Mouse (Mus musculus): Measurements from ENCODE around the gene Snx6. TPM values are rescaled to one million over a fixed set of nuclear protein-coding genes. Genes with fewer than 3 reads are reported as not detected.

Gene Snx6
- total and polyA plus RNA-seq, 3 experiments, result 12.3 to 27.8 (median 26.4) TPM

DNA sequence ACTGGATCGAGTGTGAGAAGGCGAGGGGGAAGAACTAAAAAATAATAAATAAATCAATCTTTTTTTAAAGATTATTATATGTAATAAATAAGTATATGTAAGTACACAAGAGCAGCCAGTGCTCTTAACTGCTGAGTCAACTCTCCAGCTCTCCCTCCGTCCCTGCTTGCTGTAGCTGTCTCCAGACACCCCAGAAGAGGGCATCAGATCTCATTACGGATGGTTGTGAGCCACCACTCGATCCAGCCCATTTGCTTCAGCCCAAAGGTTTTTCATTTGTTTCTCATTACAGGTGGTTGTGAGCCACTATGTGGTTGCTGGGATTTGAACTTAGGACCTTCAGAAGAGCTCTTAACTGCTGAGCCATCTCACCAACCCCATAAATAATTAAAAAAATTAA is 34.4 kb upstream of the Snx6 start:
- 59% methylated on average over 5 of the region's 5 CpGs for WGBS
- peaks cover 3% of the 10 kb centered on the region for H3K4me1 ChIP-seq (ENCODE audit: control insufficient read depth, insufficient read depth, low read length)
- no peak overlapping the region for H3K27ac ChIP-seq
- no peak for TF ChIP-seq EP300 (IDR thresholded peaks at IDR 0.05; ENCODE audit: insufficient read depth, low read depth, low read length)
- TF ChIP-seq CTCF (IDR thresholded peaks at IDR 0.05), result 0 out of 2 replicates have a peak, but pooled peaks have one; percentile 8
- no peak for TF ChIP-seq POLR2A (IDR thresholded peaks at IDR 0.05; ENCODE audit: insufficient read depth, low read depth, low read length)
- no peak overlapping the region for H3K9ac ChIP-seq (ENCODE audit: low read depth, low read length)
- no peaks in the 10 kb centered on the region for H3K36me3 ChIP-seq (ENCODE audit: control insufficient read depth, insufficient read depth, low read length)
- intact Hi-C loops (cut with DNase I), result loop anchor here (1.0 to 10.0 kb wide), 2 partner anchors 49 to 155 kb away; partner anchors contain the start of gene Gm20403
- H3K4me3 ChIP-seq, result no peak overlapping the region
- H3K79me2 ChIP-seq (replicated peaks; ENCODE audit: control insufficient read depth, insufficient read depth, low read length), result no peaks in the 10 kb centered on the region
- DNase-seq, result no peak
- H3K27me3 ChIP-seq (ENCODE audit: control insufficient read depth, insufficient read depth, low read length), result no peaks in the 10 kb centered on the region

DNA sequence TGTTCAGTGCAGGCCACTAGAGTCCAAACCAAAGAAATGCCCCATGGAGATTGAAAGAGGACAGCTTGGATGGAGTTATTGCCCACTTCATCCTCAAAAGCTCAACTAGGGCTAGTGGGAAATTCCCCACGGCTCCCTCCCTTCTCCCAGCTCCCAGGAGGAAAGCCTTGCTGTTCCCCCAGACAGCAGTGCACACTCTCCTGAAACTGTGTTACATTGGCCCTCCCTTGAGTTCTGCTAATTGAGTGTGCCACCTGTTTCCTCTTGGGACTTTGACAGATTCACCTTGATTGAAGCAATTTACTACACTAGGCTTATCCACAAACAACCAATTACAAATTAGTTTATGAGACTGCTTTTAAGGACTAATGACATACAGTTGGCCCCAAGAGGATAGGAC is 32.5 kb upstream of the Snx6 start:
- intact Hi-C loops (cut with DNase I), result no loop called here
- H3K36me3 ChIP-seq (ENCODE audit: control insufficient read depth, insufficient read depth, low read length), result no peaks in the 10 kb centered on the region
- no peaks in the 10 kb centered on the region for H3K27me3 ChIP-seq (ENCODE audit: control insufficient read depth, insufficient read depth, low read length)
- H3K9ac ChIP-seq (ENCODE audit: low read depth, low read length), result no peak overlapping the region
- H3K27ac ChIP-seq, result no peak overlapping the region
- H3K4me3 ChIP-seq, result no peak overlapping the region
- H3K4me1 ChIP-seq (ENCODE audit: control insufficient read depth, insufficient read depth, low read length), result no peaks in the 10 kb centered on the region
- DNase-seq, result no peak
- TF ChIP-seq EP300 (IDR thresholded peaks at IDR 0.05; ENCODE audit: insufficient read depth, low read depth, low read length), result no peak
- TF ChIP-seq POLR2A (IDR thresholded peaks at IDR 0.05; ENCODE audit: insufficient read depth, low read depth, low read length), result no peak
- no peak for TF ChIP-seq CTCF (IDR thresholded peaks at IDR 0.05)
- WGBS, result 68% methylated on average over 1 of the region's 1 CpGs
- H3K79me2 ChIP-seq (replicated peaks; ENCODE audit: control insufficient read depth, insufficient read depth, low read length), result no peaks in the 10 kb centered on the region

DNA sequence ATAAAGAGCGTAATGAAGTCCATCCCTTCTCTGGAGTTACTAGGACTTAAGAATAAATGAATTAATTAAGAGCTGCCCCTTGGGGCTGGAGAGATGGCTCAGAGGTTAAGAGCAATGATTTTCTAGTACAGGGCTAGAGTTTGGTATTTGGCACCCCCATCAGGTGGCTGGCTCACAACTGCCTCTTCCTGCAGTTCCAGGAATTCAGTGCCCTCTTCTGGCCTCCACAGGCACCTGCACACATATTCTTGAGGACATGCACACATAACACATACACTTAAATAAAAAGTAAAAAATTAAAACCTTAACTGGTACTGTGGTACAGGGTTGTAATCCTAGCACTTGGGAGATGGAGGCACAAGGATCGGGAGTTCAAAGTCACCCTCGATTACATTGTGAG is 29.7 kb upstream of the Snx6 start:
- intact Hi-C loops (cut with DNase I), result no loop called here
- TF ChIP-seq EP300 (IDR thresholded peaks at IDR 0.05; ENCODE audit: insufficient read depth, low read depth, low read length) (no peak), CTCF (IDR thresholded peaks at IDR 0.05) (peak; percentile 26)
- no peaks in the 10 kb centered on the region for H3K27me3 ChIP-seq (ENCODE audit: control insufficient read depth, insufficient read depth, low read length)
- H3K4me1 ChIP-seq (ENCODE audit: control insufficient read depth, insufficient read depth, low read length), result no peaks in the 10 kb centered on the region
- no peak overlapping the region for H3K4me3 ChIP-seq
- 97% methylated on average over 3 of the region's 3 CpGs for WGBS
- H3K9ac ChIP-seq (ENCODE audit: low read depth, low read length), result no peak overlapping the region
- H3K27ac ChIP-seq, result no peak overlapping the region
- H3K36me3 ChIP-seq (ENCODE audit: control insufficient read depth, insufficient read depth, low read length), result no peaks in the 10 kb centered on the region
- H3K79me2 ChIP-seq (replicated peaks; ENCODE audit: control insufficient read depth, insufficient read depth, low read length), result no peaks in the 10 kb centered on the region
- no peak for DNase-seq

DNA sequence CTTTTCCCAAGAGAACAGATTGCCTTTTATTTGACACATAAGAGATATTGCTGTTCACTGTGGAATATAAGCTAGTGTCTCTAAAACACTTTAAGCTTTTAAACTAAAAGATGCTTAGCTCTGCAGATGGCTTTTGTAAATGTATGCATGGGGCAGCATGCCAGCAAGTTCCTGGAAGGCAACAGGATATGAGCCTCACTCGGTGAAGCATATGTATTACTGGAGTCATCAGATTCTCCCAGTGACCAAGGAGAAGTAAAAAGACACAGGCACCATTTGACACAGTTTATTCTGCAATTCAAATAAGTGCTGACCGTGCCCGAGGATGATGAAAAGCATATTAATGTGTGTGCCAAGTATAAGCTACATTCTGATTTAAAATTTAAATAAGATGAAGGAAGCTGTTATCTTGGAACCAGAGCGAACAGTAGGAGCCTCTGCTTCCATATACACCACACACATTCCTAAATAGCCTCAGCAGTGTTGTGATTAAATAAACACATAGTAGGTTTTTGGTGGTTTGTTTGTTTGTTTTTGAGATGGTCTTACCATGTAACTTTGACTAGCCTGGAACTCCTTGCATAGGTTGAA is 27.4 kb upstream of the Snx6 start:
- Histone ChIP-seq H3K27ac (no peak overlapping the region), H3K27me3 (ENCODE audit: control insufficient read depth, insufficient read depth, low read length) (no peaks in the 10 kb centered on the region), H3K4me1 (ENCODE audit: control insufficient read depth, insufficient read depth, low read length) (no peaks in the 10 kb centered on the region), H3K4me3 (no peak overlapping the region), H3K9ac (ENCODE audit: low read depth, low read length) (no peak overlapping the region), H3K79me2 (replicated peaks; ENCODE audit: control insufficient read depth, insufficient read depth, low read length) (no peaks in the 10 kb centered on the region), H3K36me3 (ENCODE audit: control insufficient read depth, insufficient read depth, low read length) (no peaks in the 10 kb centered on the region)
- 47% methylated on average over 4 of the region's 4 CpGs for WGBS
- TF ChIP-seq EP300 (IDR thresholded peaks at IDR 0.05; ENCODE audit: insufficient read depth, low read depth, low read length), result no peak
- TF ChIP-seq CTCF (IDR thresholded peaks at IDR 0.05), result no peak
- intact Hi-C loops (cut with DNase I), result no loop called here
- DNase-seq, result peak in 1 of 2 experiments; percentile 45

DNA sequence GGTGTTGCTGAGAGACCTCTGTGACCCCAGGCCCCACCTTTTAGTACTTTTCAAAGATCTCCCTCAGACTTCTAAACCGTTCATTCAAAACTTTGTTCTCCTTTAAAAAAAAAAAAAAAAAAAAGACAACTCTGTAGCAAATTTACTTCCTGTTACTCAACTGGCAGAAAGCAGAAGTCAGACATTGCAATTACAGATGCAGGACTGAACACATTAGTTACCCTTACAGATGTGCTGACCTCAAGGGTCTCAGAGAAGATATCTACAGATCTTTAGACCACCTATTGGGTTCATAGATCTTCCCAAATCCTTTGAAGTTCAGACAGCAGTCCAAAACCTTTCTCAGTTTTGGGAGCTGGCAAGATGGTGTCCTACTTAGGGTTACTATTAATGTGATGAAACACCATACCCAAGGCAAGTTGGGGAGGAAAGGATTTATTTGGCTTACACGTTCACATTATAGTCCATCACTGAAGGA is 25.2 kb upstream of the Snx6 start:
- Histone ChIP-seq H3K4me3 (no peak overlapping the region), H3K27me3 (ENCODE audit: control insufficient read depth, insufficient read depth, low read length) (no peaks in the 10 kb centered on the region), H3K79me2 (replicated peaks; ENCODE audit: control insufficient read depth, insufficient read depth, low read length) (no peaks in the 10 kb centered on the region), H3K9ac (ENCODE audit: low read depth, low read length) (no peak overlapping the region), H3K36me3 (ENCODE audit: control insufficient read depth, insufficient read depth, low read length) (no peaks in the 10 kb centered on the region), H3K27ac (no peak overlapping the region), H3K4me1 (ENCODE audit: control insufficient read depth, insufficient read depth, low read length) (no peaks in the 10 kb centered on the region)
- no peak for TF ChIP-seq EP300 (IDR thresholded peaks at IDR 0.05; ENCODE audit: insufficient read depth, low read depth, low read length)
- intact Hi-C loops (cut with DNase I), result no loop called here
- no peak for DNase-seq
- WGBS, result 41% methylated on average over 2 of the region's 2 CpGs

DNA sequence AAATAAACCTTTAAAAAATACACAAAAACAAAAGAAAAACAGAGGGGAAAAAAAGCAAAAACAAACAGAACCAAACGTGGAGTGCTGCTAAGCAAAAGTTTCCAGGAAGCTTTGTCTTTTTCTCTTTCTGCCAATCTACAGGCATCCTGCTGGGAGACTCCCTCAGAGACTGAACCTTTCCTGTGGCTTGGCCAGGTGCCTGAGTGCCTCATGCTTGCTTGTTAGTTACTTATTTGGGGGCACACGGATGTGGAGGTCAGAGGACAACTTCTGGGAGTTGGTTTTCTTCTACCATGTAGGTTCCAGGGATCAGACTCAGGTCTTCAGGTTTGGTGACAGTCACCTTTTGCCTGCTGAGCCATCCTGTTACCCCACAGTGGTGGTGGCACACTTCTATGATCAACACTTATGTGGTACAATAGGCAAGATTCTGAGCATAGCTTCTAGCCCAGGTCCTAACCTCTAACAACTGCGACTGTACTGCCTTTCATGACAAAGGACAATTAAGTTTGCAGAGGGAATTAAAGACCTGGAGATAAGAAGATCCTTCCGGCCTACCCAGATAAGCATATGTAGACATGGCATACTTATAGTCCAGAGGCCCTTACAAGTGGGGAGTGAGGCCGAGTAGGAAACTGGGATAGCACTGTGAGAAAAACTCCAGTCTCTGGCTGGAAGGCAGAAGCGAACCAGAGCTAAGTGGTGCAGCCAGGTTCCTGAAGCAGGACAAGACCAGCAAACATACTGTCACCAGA is 23.9 kb upstream of the Snx6 start:
- H3K9ac ChIP-seq (ENCODE audit: low read depth, low read length), result no peak overlapping the region
- no peaks in the 10 kb centered on the region for H3K36me3 ChIP-seq (ENCODE audit: control insufficient read depth, insufficient read depth, low read length)
- no peaks in the 10 kb centered on the region for H3K79me2 ChIP-seq (replicated peaks; ENCODE audit: control insufficient read depth, insufficient read depth, low read length)
- no peaks in the 10 kb centered on the region for H3K27me3 ChIP-seq (ENCODE audit: control insufficient read depth, insufficient read depth, low read length)
- intact Hi-C loops (cut with DNase I), result no loop called here
- DNase-seq, result no peak
- H3K4me1 ChIP-seq (ENCODE audit: control insufficient read depth, insufficient read depth, low read length), result no peaks in the 10 kb centered on the region
- H3K27ac ChIP-seq, result no peak overlapping the region
- no peak overlapping the region for H3K4me3 ChIP-seq
- TF ChIP-seq CTCF (IDR thresholded peaks at IDR 0.05) (no peak), EP300 (IDR thresholded peaks at IDR 0.05; ENCODE audit: insufficient read depth, low read depth, low read length) (no peak), POLR2A (IDR thresholded peaks at IDR 0.05; ENCODE audit: insufficient read depth, low read depth, low read length) (no peak)
- WGBS, result 42% methylated on average over 6 of the region's 6 CpGs
